Mouse (Mus musculus) intestine, embryonic 14.5 days (tissue): Measurements from ENCODE around the gene Dact3. TPM values are rescaled to one million over a fixed set of nuclear protein-coding genes. Genes with fewer than 3 reads are reported as not detected.

ENCODE experiments used
- ATAC-seq: fragments of 200-750 bp; cut with Nextera tagmentation; replicated peaks from 2 replicates; pipeline ENCODE4 v1.8.0; 2017; ENCODE audit warnings: low read depth, moderate number of reproducible peaks, moderate TSS enrichment, moderate library complexity; ENCODE audit not compliant: low FRiP score, low TSS enrichment
- DNase-seq: peaks from one replicate; pipeline ENCODE4 v3.0.0-alpha.2; 2018; ENCODE audit warnings: low spot score
- H3K27ac ChIP-seq: fragments of 300-500 bp; sonication (generic); 2 replicates; pipeline ENCODE4 v1.5.1; 2014; ENCODE audit warnings: low read depth, mild to moderate bottlenecking, control low read depth
- H3K27me3 ChIP-seq: fragments of 300-500 bp; sonication (generic); replicated peaks from 2 replicates; pipeline ENCODE4 v1.6.1; 2014; ENCODE audit warnings: low read length, control low read depth; ENCODE audit not compliant: control insufficient read depth, insufficient read depth
- H3K36me3 ChIP-seq: fragments of 300-500 bp; sonication (generic); 2 replicates; pipeline ENCODE4 v1.6.1; 2014; ENCODE audit warnings: low read length, control low read depth; ENCODE audit not compliant: control insufficient read depth, insufficient read depth
- H3K4me1 ChIP-seq: fragments of 300-500 bp; sonication (generic); replicated peaks from 2 replicates; pipeline ENCODE4 v1.6.1; 2014; ENCODE audit warnings: low read length, control low read depth, mixed read lengths; ENCODE audit not compliant: control insufficient read depth, insufficient read depth
- H3K4me2 ChIP-seq: fragments of 300-500 bp; sonication (generic); 2 replicates; pipeline ENCODE4 v1.6.1; 2014; ENCODE audit warnings: low read length
- H3K4me3 ChIP-seq: fragments of 300-500 bp; sonication (generic); 2 replicates; pipeline ENCODE4 v1.5.1; 2014; ENCODE audit warnings: low read depth, low read length, control low read depth, mixed read lengths
- H3K9ac ChIP-seq: fragments of 300-500 bp; sonication (generic); 2 replicates; pipeline ENCODE4 v1.6.1; 2014; ENCODE audit warnings: mild to moderate bottlenecking, low read length
- H3K9me3 ChIP-seq: fragments of 300-500 bp; sonication (generic); 2 replicates; pipeline ENCODE4 v1.6.1; 2016; ENCODE audit warnings: low read length, control low read depth; ENCODE audit not compliant: control insufficient read depth
- WGBS: fragments of 180-500 bp; shearing (Covaris S2); extraction: QIAGEN DNeasy Blood & Tissue Kit; methylation state at CpG from one replicate; pipeline ENCODE4 v1.1.7; 2014; 5-methylcytosine and 5-hydroxymethylcytosine counted together
- polyA plus RNA-seq: library from polyadenylated mRNA; unstranded; fragments of >200 nt; fragmentation: Nextera tagmentation; extraction: Ambion mirVana; gene quantifications from 2 replicates; pipeline ENCODE4 v1.2.1, GENCODE M21; 2014

Dact3 gene
- polyA plus RNA-seq, 1 experiment from 2014 or later: 5.5 TPM

- H3K36me3 ChIP-seq: no peaks in the 10 kb centered on the region
- H3K4me2 ChIP-seq: no peak overlapping the region
- H3K27me3 ChIP-seq: no peaks in the 10 kb centered on the region
- no peak overlapping the region for H3K9ac ChIP-seq
- H3K4me3 ChIP-seq: no peak overlapping the region
- peaks cover 59% of the 10 kb centered on the region for H3K4me1 ChIP-seq
- ATAC-seq: no peak
- no peaks in the 10 kb centered on the region for H3K9me3 ChIP-seq
- no peak overlapping the region for H3K27ac ChIP-seq
- 36% methylated on average over 8 of the region's 10 CpGs for WGBS
- no peak for DNase-seq
These were observed 29.1 kb downstream of the Dact3 start for GRCm38 (mm10) chr7:16904120-16904675.

DNA sequence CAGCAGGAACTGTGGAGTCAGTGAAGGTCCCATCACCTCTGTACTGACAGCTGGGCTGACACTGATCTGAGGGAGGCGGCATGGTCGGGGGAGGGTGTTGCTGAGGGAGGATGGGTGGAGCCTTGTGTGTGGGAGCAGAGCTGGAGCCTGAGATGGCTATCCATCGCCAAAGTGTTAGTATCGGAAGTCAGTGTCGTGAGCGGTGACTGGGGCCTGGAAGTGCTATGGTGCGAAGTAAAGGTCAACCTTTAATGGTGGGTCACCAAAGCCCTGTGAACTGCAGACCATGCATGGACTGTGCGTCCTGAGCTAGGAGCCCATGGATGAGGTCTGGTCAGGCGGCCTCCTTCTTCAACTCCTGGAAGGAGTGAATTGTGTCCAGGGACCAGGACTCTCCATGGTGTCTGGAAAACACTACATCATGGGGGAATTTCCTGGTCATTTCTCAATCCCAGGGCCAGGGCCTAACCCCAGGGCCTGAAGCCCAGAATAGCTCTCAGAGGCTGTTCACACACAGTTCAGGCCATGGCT, 30.4 kb downstream of the Dact3 start:
- no peak overlapping the region for H3K4me3 ChIP-seq
- H3K9ac ChIP-seq: no peak overlapping the region
- 34% methylated on average over 9 of the region's 9 CpGs for WGBS
- no peaks in the 10 kb centered on the region for H3K36me3 ChIP-seq
- no peaks in the 10 kb centered on the region for H3K27me3 ChIP-seq
- no peak overlapping the region; the same call in 1 of the 2 replicates for H3K27ac ChIP-seq
- H3K4me2 ChIP-seq: no peak overlapping the region
- H3K9me3 ChIP-seq: no peaks in the 10 kb centered on the region
- H3K4me1 ChIP-seq: peaks cover 66% of the 10 kb centered on the region
- no peak for ATAC-seq
- no peak for DNase-seq

DNA sequence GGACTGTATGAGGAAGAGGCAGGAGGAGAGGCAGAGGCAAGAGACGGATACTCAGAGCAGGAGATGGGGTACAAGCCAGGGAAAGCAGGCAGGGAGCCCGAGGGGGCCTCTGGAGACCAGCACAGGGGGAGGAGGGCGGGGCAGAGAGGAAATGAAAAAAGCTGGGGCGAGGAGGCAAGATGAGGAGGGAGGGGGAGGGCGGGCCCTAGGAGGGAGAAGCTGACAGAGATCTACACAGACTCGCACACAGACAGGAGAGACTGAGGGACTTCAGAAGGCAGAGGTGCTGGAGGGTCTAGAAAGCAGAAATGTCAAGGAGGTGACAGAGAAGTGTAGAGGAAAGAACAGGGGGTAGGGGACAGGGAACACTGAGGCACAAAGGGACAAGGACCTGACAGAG, 31.2 kb downstream of the Dact3 start, which contains the start of gene Ptgir:
Ptgir (plus strand) TSS at position 210 of the 400 bp plus-strand sequence.
- H3K4me3 ChIP-seq: no peak within 1 kb of the TSS
- no peaks in the 10 kb centered on the region for H3K27me3 ChIP-seq
- ATAC-seq (no peak; the same call in 1 of the 2 replicates), DNase-seq (no peak)
- no peak within 1 kb of the TSS for H3K9ac ChIP-seq
- H3K9me3 ChIP-seq: no peaks in the 10 kb centered on the region
- peak within 1 kb of the TSS; percentile 45 for H3K4me2 ChIP-seq
- 16% methylated on average over 6 of the region's 6 CpGs for WGBS
- no peak within 1 kb of the TSS; the same call in 1 of the 2 replicates for H3K27ac ChIP-seq
- H3K36me3 ChIP-seq: no peaks in the 10 kb centered on the region
- H3K4me1 ChIP-seq: peaks cover 66% of the 10 kb centered on the region

GRCm38 (mm10) chr7:16906889-16907559, 31.9 kb downstream of the Dact3 start:
- Histone ChIP-seq H3K4me2 (peak overlapping the region; percentile 45; the same call in 1 of the 2 replicates), H3K27ac (no peak overlapping the region), H3K36me3 (no peaks in the 10 kb centered on the region), H3K9ac (no peak overlapping the region), H3K27me3 (no peaks in the 10 kb centered on the region), H3K9me3 (no peaks in the 10 kb centered on the region), H3K4me1 (peaks cover 63% of the 10 kb centered on the region), H3K4me3 (no peak overlapping the region)
- no peak for DNase-seq
- 91% methylated on average over 41 of the region's 41 CpGs for WGBS
- ATAC-seq: no peak

DNA sequence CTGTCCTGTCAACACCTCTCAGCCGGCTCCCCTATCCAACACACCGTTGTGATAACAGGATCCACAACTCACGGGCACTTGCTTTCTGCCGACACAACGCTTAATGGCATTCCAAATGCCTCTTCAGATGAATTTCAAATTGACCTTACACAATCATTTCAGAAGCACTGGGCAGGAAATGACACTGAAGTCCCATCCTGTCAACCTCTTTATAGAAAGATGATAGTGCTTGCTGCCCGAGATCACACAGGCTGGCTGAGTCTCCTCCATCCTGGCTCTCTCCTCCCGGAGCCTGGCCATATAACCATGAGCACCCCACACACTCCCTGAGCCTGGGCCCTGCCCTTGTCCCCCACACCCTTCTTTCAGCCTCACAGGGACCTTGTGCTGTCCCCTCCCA, 32.7 kb downstream of the Dact3 start:
- WGBS: 49% methylated on average over 7 of the region's 7 CpGs
- DNase-seq (no peak), ATAC-seq (no peak)
- Histone ChIP-seq H3K4me1 (peaks cover 60% of the 10 kb centered on the region), H3K4me3 (0 out of 2 replicates have a peak overlapping the region, but pooled peaks have one; percentile 13), H3K27ac (no peak overlapping the region), H3K27me3 (no peaks in the 10 kb centered on the region), H3K36me3 (no peaks in the 10 kb centered on the region), H3K9me3 (no peaks in the 10 kb centered on the region), H3K4me2 (peak overlapping the region; percentile 45), H3K9ac (0 out of 2 replicates have a peak overlapping the region, but pooled peaks have one; percentile 25)

DNA sequence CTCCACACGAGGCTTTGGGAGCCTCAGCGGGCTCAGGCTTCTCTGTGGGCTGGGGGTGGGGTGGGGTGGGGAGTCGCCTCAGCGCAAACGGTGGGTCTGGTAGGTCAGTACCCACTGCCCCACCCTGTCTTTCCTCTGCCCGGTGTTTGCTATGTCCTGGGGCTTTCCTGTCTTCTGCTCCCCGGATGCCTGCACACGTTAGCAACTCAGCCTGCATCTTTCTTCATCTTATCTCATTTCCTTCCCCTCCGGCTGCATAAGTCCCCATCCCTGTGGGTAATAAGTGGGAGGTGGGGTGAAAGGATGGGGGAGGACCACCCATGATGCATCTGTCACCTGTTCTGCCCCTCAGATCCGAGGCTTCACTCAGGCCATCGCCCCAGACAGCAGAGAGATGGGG, 33.2 kb downstream of the Dact3 start:
- Histone ChIP-seq H3K36me3 (0 out of 2 replicates have a peak, but pooled peaks cover 3% of the 10 kb centered on the region), H3K27me3 (no peaks in the 10 kb centered on the region), H3K9me3 (no peaks in the 10 kb centered on the region), H3K4me2 (peak overlapping the region; percentile 45), H3K9ac (0 out of 2 replicates have a peak overlapping the region, but pooled peaks have one; percentile 25), H3K4me3 (0 out of 2 replicates have a peak overlapping the region, but pooled peaks have one; percentile 13), H3K4me1 (peaks cover 60% of the 10 kb centered on the region), H3K27ac (0 out of 2 replicates have a peak overlapping the region, but pooled peaks have one; percentile 3)
- DNase-seq: no peak
- WGBS: 20% methylated on average over 11 of the region's 11 CpGs
- ATAC-seq: no peak

- peaks cover 58% of the 10 kb centered on the region for H3K4me1 ChIP-seq
- ATAC-seq: no peak
- 43% methylated on average over 11 of the region's 11 CpGs for WGBS
These were observed 33.7 kb downstream of the Dact3 start for GRCm38 (mm10) chr7:16908859-16909258.

DNA sequence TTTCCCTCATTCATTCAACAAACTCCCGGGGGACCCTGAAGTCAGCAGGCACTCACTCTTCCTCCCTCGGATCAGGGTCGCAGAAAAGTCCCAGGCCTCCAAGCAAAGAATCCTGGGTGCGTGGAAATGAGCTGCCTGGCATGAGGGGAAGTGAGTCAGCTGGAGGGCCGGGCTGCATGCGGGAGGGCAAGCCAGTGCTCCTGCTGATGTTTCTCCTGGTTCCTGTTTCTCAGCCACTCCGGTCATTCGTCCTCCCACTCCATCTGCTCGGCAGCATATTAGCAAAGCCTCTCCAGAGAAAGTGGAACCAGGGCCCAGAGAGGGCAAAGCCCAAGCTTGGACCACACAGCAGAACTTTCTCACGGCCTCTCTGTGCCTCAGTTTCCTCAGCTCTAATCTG, 34.8 kb downstream of the Dact3 start:
- Histone ChIP-seq H3K27ac (no peak overlapping the region), H3K4me2 (peak overlapping the region; percentile 45), H3K36me3 (peaks cover 12% of the 10 kb centered on the region), H3K9ac (no peak overlapping the region), H3K4me1 (peaks cover 51% of the 10 kb centered on the region), H3K4me3 (no peak overlapping the region), H3K27me3 (no peaks in the 10 kb centered on the region), H3K9me3 (no peaks in the 10 kb centered on the region)
- no peak for DNase-seq
- 26% methylated on average over 10 of the region's 10 CpGs for whole genome bisulfite sequencing
- ATAC-seq: no peak

More at GRCm38 (mm10) chr7:16908859-16909258, 33.7 kb downstream of the Dact3 start:
- Histone ChIP-seq H3K4me2 (peak overlapping the region; percentile 45), H3K27me3 (no peaks in the 10 kb centered on the region), H3K9ac (no peak overlapping the region), H3K9me3 (no peaks in the 10 kb centered on the region), H3K36me3 (0 out of 2 replicates have a peak, but pooled peaks cover 3% of the 10 kb centered on the region), H3K27ac (peak overlapping the region; percentile 3; the same call in 1 of the 2 replicates), H3K4me3 (no peak overlapping the region)
- no peak for DNase-seq
